Mouse (Mus musculus) thymus, adult 18-20 months (tissue): ENCODE measurements at regions not wholly inside any gene's neighbourhood (a gene's known extent, or its start where the extent isn't known, plus 50 kb on each side); places are given as distances from the start of the nearest gene placed in this dataset.

ENCODE experiments used
- DNase-seq, 2 experiments: peaks; one replicate each; pipeline ENCODE4 v3.0.0; 2022; ENCODE audit warnings: mixed read lengths in 2 of 2

GRCm38 (mm10) chr2:170218230-170219044, 70.5 kb upstream of the Zfp217 start:
- peak in 1 of 2 experiments; percentile 42 for DNase-seq

GRCm38 (mm10) chr2:170216311-170216710, 68.4 kb upstream of the Zfp217 start:
- no peak for DNase-seq

DNA sequence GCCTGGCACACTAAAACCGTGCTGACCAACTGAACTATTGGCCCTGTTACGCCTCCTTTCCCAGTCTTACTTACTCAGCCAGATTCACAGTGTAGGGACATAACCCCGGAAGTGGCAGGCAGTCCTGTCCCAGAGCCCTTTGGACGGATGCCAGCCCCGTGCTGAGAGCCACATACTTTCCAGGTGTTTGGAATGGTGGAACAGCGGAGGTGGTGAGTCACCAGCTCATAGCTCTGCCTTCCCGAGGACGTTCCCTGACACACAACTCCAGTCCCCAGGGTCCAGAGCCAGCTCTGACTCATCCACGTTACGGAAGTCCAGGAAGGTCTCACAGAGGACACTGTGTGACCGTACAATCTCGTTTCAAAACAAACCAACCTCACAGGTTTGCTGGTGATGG, 61.2 kb upstream of the Zfp217 start:
- DNase-seq: no peak

DNA sequence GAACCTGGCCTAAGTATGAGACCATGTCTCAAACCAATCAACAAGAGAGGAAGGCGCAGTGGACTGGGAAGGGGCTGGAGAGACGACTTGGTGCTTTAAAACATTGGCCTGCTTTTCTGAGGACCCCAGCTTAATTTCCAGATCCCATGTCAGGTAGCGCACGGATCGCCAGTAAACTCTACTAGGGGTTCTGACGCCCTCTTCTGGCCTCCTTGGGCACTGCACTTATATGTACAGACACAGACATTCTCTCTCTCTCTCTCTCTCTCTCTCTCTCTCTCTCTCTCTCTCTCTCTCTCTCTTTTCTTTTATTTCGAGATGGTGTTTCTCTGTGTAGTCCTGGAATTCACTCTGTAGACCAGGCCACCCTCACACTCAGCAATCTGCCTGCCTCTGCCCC, 60.0 kb upstream of the Zfp217 start:
- no peak for DNase-seq

DNA sequence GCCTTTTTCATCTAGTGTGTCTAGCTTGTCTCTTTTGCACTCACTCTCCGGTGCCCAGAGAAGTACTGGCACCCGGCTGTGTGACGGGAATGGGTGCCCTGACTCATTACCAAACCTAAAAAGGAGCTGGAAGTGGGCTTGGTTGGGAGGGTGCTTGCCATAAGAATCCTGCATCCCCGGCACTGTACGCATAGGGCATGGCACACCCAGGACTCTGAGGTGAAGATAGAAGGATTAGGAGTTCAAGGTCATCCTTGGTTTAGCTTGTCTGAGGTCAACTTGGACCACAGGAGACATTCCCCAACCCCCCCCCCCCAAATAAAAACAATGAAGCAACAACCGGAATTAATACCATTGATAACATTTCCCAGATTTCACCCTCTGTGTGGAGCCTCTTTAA, 59.5 kb upstream of the Zfp217 start:
- no peak for DNase-seq

DNA sequence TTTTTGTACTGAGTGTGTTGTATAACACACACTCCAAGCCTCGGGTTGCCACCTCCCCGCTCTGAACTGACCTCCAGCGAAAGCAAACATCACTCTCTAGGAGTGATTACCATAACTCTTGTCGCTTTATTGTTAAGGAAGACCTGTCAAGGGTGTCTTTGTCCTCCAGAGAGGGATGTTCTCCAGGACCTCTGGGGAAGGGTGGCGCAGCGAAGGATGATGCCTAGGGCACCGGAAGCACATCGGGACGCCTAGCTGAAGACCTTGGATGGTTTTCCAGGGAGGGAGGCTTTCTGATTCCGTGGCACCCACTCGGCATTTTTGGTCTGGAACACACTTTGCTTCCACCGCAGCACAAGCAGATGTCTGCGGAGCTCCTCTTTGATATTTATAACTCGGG, 59.0 kb upstream of the Zfp217 start:
- DNase-seq: no peak

- peak in 1 of 2 experiments; percentile 55 for DNase-seq
Observed at GRCm38 (mm10) chr2:170206442-170206754, 58.5 kb upstream of the Zfp217 start.

- DNase-seq: peak in 1 of 2 experiments; percentile 39
Observed at GRCm38 (mm10) chr2:170205591-170206441, 57.9 kb upstream of the Zfp217 start.

DNA sequence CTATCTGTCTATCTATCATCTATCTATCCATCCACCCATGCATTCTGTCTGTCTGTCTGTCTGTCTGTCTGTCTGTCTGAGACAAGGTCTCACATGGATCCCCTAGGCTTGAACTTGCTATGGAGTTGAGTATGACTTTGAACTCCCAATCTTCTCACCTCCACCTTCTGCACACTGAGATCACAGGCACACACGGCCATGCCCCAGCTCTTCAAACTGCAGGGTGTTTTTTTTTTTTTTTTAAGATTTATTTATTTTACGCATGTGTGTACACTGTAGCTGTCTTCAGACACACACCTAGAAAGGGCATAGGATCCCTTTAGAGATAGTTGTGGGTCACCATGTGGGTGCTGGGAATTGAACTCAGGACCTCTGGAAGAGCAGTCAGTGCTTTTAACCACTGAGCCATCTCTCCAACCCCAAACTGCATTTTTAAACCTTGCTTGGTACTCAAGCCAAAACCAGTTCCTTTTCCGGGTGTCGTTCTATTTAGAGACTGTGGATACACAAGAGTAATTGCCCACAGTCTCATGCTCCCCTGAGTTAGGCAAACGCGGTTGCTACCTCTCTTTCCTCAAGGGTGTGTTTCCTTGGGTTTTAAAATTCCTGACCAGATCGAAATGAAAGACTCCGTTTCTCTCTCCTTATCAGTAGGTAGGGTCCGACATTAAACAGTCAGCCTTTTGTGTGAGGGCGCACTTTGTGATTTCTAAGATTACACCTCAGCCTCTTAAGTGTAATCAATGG, 57.0 kb upstream of the Zfp217 start:
- no peak for DNase-seq

- no peak for DNase-seq
Observed at GRCm38 (mm10) chr2:170203496-170203895, 55.6 kb upstream of the Zfp217 start.

- no peak for DNase-seq
Observed at GRCm38 (mm10) chr2:170201816-170202371, 54.0 kb upstream of the Zfp217 start.
